Mouse (Mus musculus) lung, embryonic 14.5 days (tissue): Measurements from ENCODE around the gene Armc9. TPM values are rescaled to one million over a fixed set of nuclear protein-coding genes. Genes with fewer than 3 reads are reported as not detected.
A peak's percentile ranks its signal among the peaks of the same experiment; 100 is the strongest.

Experiments
- ATAC-seq: fragments of 200-750 bp; cut with Nextera tagmentation; 2 replicates; pipeline ENCODE4 v1.8.0; 2017; ENCODE audit warnings: mild to moderate bottlenecking, moderate TSS enrichment, moderate library complexity; ENCODE audit not compliant: insufficient read depth
- DNase-seq: peaks from one replicate; pipeline ENCODE4 v3.0.0-alpha.2; 2015
- H3K27ac ChIP-seq: fragments of 300-500 bp; sonication (generic); 2 replicates; pipeline ENCODE4 v1.5.1; 2014; ENCODE audit warnings: low read depth, mild to moderate bottlenecking, moderate library complexity
- H3K27me3 ChIP-seq: fragments of 300-500 bp; sonication (generic); 2 replicates; pipeline ENCODE4 v1.6.1; 2014; ENCODE audit warnings: low read length, control low read depth; ENCODE audit not compliant: insufficient read depth
- H3K36me3 ChIP-seq: fragments of 300-500 bp; sonication (generic); 2 replicates; pipeline ENCODE4 v1.6.1; 2014; ENCODE audit warnings: control low read depth; ENCODE audit not compliant: insufficient read depth
- H3K4me1 ChIP-seq: fragments of 300-500 bp; sonication (generic); 2 replicates; pipeline ENCODE4 v1.6.1; 2014; ENCODE audit warnings: antibody characterized with exemption, control low read depth; ENCODE audit not compliant: insufficient read depth
- H3K4me2 ChIP-seq: fragments of 300-500 bp; sonication (generic); 2 replicates; pipeline ENCODE4 v1.6.1; 2014; ENCODE audit warnings: mild to moderate bottlenecking
- H3K4me3 ChIP-seq: fragments of 300-500 bp; sonication (generic); 2 replicates; pipeline ENCODE4 v1.5.1; 2014; ENCODE audit warnings: low read depth, low read length
- H3K9ac ChIP-seq: fragments of 300-500 bp; sonication (generic); 2 replicates; pipeline ENCODE4 v1.6.1; 2014
- H3K9me3 ChIP-seq: fragments of 300-500 bp; sonication (generic); 2 replicates; pipeline ENCODE4 v1.6.1; 2016; ENCODE audit warnings: low read depth, low read length, control low read depth
- CTCF ChIP-seq: IDR thresholded peaks from 2 replicates; pipeline ENCODE4 v1.5.1; 2016; ENCODE audit warnings: antibody characterized with exemption, low read depth
- WGBS: fragments of 180-500 bp; shearing (Covaris S2); extraction: QIAGEN DNeasy Blood & Tissue Kit; methylation state at CpG from one replicate; pipeline ENCODE4 v1.1.7; 2014; 5-methylcytosine and 5-hydroxymethylcytosine counted together
- polyA plus RNA-seq: library from polyadenylated mRNA; unstranded; fragments of >200 nt; fragmentation: Nextera tagmentation; extraction: Ambion mirVana; gene quantifications from 2 replicates; pipeline ENCODE4 v1.2.1, GENCODE M21; 2014

Gene Armc9
- polyA plus RNA-seq, 1 experiment from 2014 or later = 28.2 TPM

DNA sequence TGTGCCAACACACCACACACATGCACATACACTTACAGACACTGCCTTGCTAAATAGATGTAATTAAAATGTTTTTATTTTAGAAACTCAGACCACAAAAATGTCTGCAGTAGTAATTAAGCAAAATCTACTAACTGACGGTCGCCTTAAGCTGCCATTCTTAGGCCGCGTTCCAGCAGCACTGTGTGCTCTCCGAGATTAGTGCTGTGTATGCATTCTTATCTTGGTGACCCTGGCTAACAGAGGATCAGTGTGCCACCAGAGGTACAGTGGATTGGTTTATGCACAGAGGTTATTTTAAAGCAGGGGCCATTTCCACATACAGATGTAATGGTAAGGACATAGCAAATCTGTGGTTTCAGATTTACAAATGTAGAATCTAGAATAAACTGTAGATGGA is 6.5 kb downstream of the Armc9 start:
- no peak for ATAC-seq
- H3K36me3 ChIP-seq = peaks cover 47% of the 10 kb centered on the region

DNA sequence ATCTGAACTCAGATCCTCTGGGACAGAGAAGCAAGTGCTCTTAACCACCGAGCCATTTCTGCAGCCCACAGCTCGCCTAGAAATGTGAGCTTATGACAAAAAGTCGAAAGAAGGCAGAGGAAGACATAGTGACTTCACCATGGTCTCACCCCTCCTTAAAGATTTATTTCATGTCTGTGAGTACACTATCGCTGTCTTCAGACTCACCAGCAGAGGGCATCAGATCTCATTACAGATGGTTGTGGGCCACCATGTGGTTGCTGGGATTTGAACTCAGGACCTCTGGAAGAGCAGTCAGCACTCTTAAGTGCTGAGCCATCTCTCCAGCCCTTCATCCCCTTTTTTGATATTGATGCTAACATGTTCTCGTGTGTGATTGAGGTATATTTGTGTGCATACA is 20.0 kb downstream of the Armc9 start:
- Histone ChIP-seq H3K36me3 (peaks cover 43% of the 10 kb centered on the region), H3K4me2 (no peak overlapping the region), H3K9me3 (no peaks in the 10 kb centered on the region), H3K4me1 (no peaks in the 10 kb centered on the region), H3K27me3 (no peaks in the 10 kb centered on the region), H3K4me3 (no peak overlapping the region), H3K9ac (no peak overlapping the region), H3K27ac (no peak overlapping the region)
- peak; percentile 22; the same call in 1 of the 2 replicates for TF ChIP-seq CTCF
- 88% methylated on average over 5 of the region's 5 CpGs for WGBS
- no peak for DNase-seq
- no peak for ATAC-seq

More for the DNA sequence above, 6.5 kb downstream of the Armc9 start:
- TF ChIP-seq CTCF = no peak
- WGBS = 89% methylated on average over 5 of the region's 5 CpGs
- Histone ChIP-seq H3K9me3 (no peaks in the 10 kb centered on the region), H3K4me3 (no peak overlapping the region), H3K27ac (no peak overlapping the region), H3K9ac (no peak overlapping the region), H3K4me1 (no peaks in the 10 kb centered on the region), H3K4me2 (no peak overlapping the region), H3K27me3 (no peaks in the 10 kb centered on the region)
- DNase-seq = no peak

DNA sequence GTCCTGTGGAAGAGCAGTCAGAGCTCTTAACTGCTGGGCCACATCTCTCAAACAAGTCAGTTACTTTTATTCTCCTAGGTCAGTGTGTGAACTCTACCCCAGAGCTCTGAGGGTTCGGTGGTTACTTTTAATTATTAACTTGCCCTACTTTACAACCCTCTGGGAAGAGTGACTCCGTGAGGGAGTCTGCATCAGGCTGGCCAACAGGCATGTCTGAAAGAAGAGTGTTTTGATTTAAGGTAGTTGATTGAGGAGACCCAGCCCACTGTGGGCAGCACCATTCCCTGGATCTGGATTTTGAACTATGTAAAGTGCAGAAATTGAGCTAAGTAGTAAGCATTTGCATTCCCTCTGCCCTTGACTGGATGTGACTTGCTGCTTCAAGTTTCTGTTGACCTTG is 21.5 kb downstream of the Armc9 start:
- no peak for DNase-seq
- H3K27me3 ChIP-seq = no peaks in the 10 kb centered on the region
- H3K36me3 ChIP-seq = peaks cover 38% of the 10 kb centered on the region
- TF ChIP-seq CTCF = no peak
- H3K4me1 ChIP-seq = no peaks in the 10 kb centered on the region
- no peak overlapping the region for H3K4me2 ChIP-seq
- H3K4me3 ChIP-seq = no peak overlapping the region
- H3K9ac ChIP-seq = no peak overlapping the region
- WGBS = 71% methylated on average over 2 of the region's 2 CpGs
- no peaks in the 10 kb centered on the region for H3K9me3 ChIP-seq
- no peak for ATAC-seq
- H3K27ac ChIP-seq = no peak overlapping the region

DNA sequence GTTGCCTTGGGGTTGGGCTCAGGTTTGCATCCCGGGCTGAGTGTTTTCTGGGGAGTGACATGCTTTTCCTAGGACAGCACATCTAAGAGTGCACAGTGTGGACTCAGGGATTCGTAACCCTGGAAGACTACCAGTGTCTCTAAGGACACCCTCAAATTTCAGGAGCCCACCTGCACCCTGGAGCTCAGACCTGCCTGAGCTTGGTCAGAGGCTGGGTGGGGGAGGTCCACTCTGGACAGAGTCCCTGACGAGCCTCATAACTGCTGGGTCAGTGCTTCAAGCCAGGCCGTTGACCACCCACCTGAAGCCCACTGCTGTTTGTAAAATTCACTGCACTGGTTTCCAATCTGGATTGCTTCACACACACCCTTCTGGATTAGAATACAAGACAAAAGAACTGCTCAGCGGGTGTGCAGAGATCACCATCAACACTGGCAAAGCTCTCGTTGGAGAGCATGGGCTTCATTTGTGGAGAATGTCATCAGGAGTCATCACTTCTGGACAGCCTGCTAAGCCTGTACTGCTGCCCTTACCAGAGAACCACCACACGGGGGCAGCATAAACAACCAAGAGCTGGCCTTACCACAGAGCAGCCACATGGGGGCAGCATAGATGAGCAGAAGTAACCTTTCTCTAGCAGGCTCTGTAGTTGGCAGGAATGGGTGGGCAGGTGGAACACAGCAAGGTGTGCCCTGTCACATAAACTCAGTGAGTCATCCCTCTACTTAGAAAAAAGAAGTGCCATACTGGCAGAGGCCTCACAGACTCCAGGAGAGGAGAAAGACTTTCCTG is 24.1 kb downstream of the Armc9 start:
- DNase-seq = peak; percentile 90
- no peak overlapping the region for H3K4me2 ChIP-seq
- H3K36me3 ChIP-seq = peaks cover 22% of the 10 kb centered on the region
- no peak overlapping the region for H3K27ac ChIP-seq
- no peaks in the 10 kb centered on the region for H3K27me3 ChIP-seq
- peak; percentile 68 for ATAC-seq
- no peaks in the 10 kb centered on the region for H3K4me1 ChIP-seq
- TF ChIP-seq CTCF = peak; percentile 100
- no peak overlapping the region for H3K9ac ChIP-seq
- H3K9me3 ChIP-seq = no peaks in the 10 kb centered on the region
- 44% methylated on average over 7 of the region's 7 CpGs for WGBS
- no peak overlapping the region for H3K4me3 ChIP-seq

DNA sequence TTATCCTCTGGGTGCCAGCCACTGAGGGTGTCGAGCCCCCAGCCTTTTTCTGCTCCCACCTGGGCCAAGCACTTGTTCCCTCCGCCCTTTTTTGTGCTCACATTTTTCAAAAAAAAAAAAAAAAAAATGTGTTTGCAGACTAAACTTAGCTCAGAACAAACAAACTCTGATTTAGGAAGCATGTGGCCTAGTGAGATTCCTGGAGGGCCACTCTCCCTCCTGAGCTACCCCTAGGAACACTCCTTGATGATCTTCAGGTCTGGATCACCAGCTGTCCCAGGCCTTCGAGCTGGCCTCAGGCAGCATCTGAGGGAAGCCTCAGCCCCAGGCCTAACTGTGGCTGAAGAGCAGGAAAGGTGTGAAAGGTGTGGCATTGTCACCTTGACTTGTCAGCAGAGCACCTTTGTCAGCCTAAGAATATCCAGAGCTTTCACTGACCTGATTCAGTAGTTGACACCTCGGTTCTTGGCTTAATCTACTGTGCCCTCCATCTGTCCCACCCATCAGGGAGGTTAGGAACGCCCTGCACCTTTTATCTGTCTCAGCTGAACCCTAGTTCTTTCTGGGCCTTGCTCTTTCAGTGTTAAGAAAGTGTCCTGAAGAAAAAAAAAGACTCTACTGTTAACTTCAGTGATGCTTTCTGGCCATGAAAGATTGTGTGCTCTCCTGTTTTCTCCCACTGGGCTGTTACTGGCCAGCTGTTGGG is 27.6 kb downstream of the Armc9 start:
- no peaks in the 10 kb centered on the region for H3K27me3 ChIP-seq
- no peak for TF ChIP-seq CTCF
- H3K9ac ChIP-seq = no peak overlapping the region
- H3K4me3 ChIP-seq = no peak overlapping the region
- 55% methylated on average over 5 of the region's 5 CpGs for WGBS
- H3K4me1 ChIP-seq = no peaks in the 10 kb centered on the region
- H3K27ac ChIP-seq = peak overlapping the region; percentile 37; the same call in 1 of the 2 replicates
- no peaks in the 10 kb centered on the region for H3K9me3 ChIP-seq
- H3K36me3 ChIP-seq = peaks cover 4% of the 10 kb centered on the region; the same call in 1 of the 2 replicates
- H3K4me2 ChIP-seq = no peak overlapping the region
- no peak for DNase-seq
- no peak for ATAC-seq

DNA sequence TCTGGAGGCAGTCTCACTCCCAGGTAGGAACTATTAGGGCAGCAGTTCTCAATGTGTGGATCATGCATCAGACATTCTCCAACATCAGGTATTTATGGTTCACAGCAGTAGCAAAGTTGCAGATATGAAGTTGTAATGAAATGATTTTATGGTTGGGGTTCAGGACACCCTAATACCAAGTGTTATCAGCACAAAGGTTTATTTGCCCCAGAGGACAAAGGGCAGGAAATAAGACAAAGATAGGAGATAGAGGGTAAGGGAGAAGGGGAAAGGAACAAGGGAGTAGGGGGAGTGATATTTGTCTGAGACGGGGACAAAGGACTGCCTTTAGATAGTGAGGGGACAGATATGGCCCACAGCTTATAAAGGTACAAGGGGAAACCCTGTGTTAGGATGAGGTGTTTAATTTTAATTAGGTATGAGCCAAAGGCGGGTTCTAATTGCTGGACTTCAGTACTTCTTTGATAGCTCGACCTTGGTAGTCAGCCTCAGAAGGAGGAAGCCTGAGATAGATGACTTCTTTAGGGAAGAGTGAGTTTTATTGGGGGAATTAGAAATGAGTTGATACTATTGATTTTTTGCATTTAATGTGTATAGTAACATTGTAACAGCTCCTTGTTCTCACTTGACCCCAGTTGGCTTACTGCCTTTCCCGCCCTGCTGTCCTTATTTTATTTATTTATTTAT is 29.1 kb downstream of the Armc9 start:
- H3K9me3 ChIP-seq = no peaks in the 10 kb centered on the region
- no peak overlapping the region for H3K27ac ChIP-seq
- H3K4me2 ChIP-seq = no peak overlapping the region
- DNase-seq (no peak), ATAC-seq (no peak)
- no peaks in the 10 kb centered on the region for H3K4me1 ChIP-seq
- TF ChIP-seq CTCF = no peak
- 76% methylated on average over 4 of the region's 4 CpGs for WGBS
- H3K4me3 ChIP-seq = no peak overlapping the region
- H3K27me3 ChIP-seq = no peaks in the 10 kb centered on the region
- no peak overlapping the region for H3K9ac ChIP-seq
- peaks cover under 1% of the 10 kb centered on the region; the same call in 1 of the 2 replicates for H3K36me3 ChIP-seq

GRCm38 (mm10) chr1:86186762-86187161 is 32.2 kb downstream of the Armc9 start:
- TF ChIP-seq CTCF = no peak
- Histone ChIP-seq H3K4me1 (no peaks in the 10 kb centered on the region), H3K27ac (no peak overlapping the region), H3K9me3 (no peaks in the 10 kb centered on the region), H3K36me3 (0 out of 2 replicates have a peak, but pooled peaks cover 9% of the 10 kb centered on the region), H3K9ac (no peak overlapping the region), H3K4me3 (no peak overlapping the region), H3K4me2 (no peak overlapping the region), H3K27me3 (no peaks in the 10 kb centered on the region)
- 80% methylated on average over 7 of the region's 7 CpGs for WGBS
- DNase-seq (no peak), ATAC-seq (no peak)
